Mouse (Mus musculus) small intestine, adult 2 months (tissue): ENCODE data around the gene Sdhc. TPM values are rescaled to one million over a fixed set of nuclear protein-coding genes. Genes with fewer than 3 reads are reported as not detected.

ENCODE experiments used
- H3K27ac ChIP-seq: fragments of 200-500 bp; 2 replicates; pipeline ENCODE4 v1.5.1; 2012; ENCODE audit warnings: low read depth, low read length, control low read depth, inconsistent platforms; ENCODE audit not compliant: insufficient read depth
- H3K27me3 ChIP-seq: fragments of 200-500 bp; 2 replicates; pipeline ENCODE4 v1.6.1; 2012; ENCODE audit warnings: mild to moderate bottlenecking, moderate library complexity, low read length, inconsistent platforms; ENCODE audit not compliant: control insufficient read depth, insufficient read depth
- H3K36me3 ChIP-seq: fragments of 200-500 bp; 2 replicates; pipeline ENCODE4 v1.6.1; 2012; ENCODE audit warnings: mild to moderate bottlenecking, low read length, control low read depth, inconsistent platforms; ENCODE audit not compliant: control insufficient read depth, insufficient read depth
- H3K4me1 ChIP-seq: fragments of 200-500 bp; 2 replicates; pipeline ENCODE4 v1.6.1; 2012; ENCODE audit warnings: low read length, inconsistent platforms, mixed read lengths; ENCODE audit not compliant: control insufficient read depth, insufficient read depth, insufficient read length
- H3K4me3 ChIP-seq: fragments of 200-500 bp; 2 replicates; pipeline ENCODE4 v1.5.1; 2012; ENCODE audit warnings: low read depth, mild to moderate bottlenecking, control low read depth, inconsistent platforms, low read length, moderate library complexity
- CTCF ChIP-seq: fragments of 200-500 bp; IDR thresholded peaks from 2 replicates; pipeline ENCODE4 v1.5.1; 2012; ENCODE audit warnings: low read depth, mild to moderate bottlenecking, control low read depth, inconsistent platforms, low read length, moderate library complexity, mixed read lengths; ENCODE audit not compliant: insufficient replicate concordance, insufficient read length; ENCODE audit errors: extremely low read depth
- POLR2A ChIP-seq: fragments of 200-500 bp; IDR thresholded peaks from 2 replicates; pipeline ENCODE4 v1.6.1; 2012; ENCODE audit warnings: low read depth, mild to moderate bottlenecking, control low read depth, inconsistent platforms, low read length, moderate library complexity
- WGBS: fragments of 180-500 bp; shearing (Covaris S2); methylation state at CpG from one replicate; pipeline ENCODE4 v1.1.7; 2018; 5-methylcytosine and 5-hydroxymethylcytosine counted together
- polyA plus RNA-seq: library from polyadenylated mRNA; depleted of rRNA; stranded (reverse); fragments of >200 nt; gene quantifications from 2 replicates; pipeline ENCODE4 v1.2.3, GENCODE M21; 2012; rRNA removed

The Sdhc gene
- 120 and 226 TPM in 2 replicates for polyA plus RNA-seq

GRCm38 (mm10) chr1:171149974-171150760 lies at the start of gene Sdhc, which contains the start of gene Mpz:
Gene Sdhc, minus strand, starts transcription at chr1:171150603.
Gene Mpz, plus strand, starts transcription at chr1:171150711.
- Histone ChIP-seq H3K36me3 (peaks cover 6% of the 10 kb centered on the region), H3K27me3 (no peaks in the 10 kb centered on the region), H3K27ac (peak within 1 kb of the TSS; percentile 85), H3K4me3 (peak within 1 kb of the TSS; percentile 96), H3K4me1 (peaks cover 4% of the 10 kb centered on the region; the same call in 1 of the 2 replicates)
- TF ChIP-seq POLR2A = peak; percentile 88
- TF ChIP-seq CTCF = no peak
- WGBS = under 1% methylated on average over 34 of the region's 34 CpGs

GRCm38 (mm10) chr1:171199532-171199931 lies 49.1 kb upstream of the Sdhc start:
- peaks cover 13% of the 10 kb centered on the region for H3K4me1 ChIP-seq
- peak overlapping the region; percentile 88 for H3K27ac ChIP-seq
- 23% methylated on average over 1 of the region's 1 CpGs for WGBS
- TF ChIP-seq CTCF = no peak
- no peak for TF ChIP-seq POLR2A
- peaks cover 14% of the 10 kb centered on the region for H3K27me3 ChIP-seq
- H3K4me3 ChIP-seq = no peak overlapping the region
- H3K36me3 ChIP-seq = no peaks in the 10 kb centered on the region

- Histone ChIP-seq H3K27ac (no peak within 1 kb of the TSS), H3K36me3 (no peaks in the 10 kb centered on the region), H3K4me3 (peak within 1 kb of the TSS; percentile 60), H3K4me1 (peaks cover 16% of the 10 kb centered on the region), H3K27me3 (peaks cover 25% of the 10 kb centered on the region)
- 1% methylated on average over 33 of the region's 33 CpGs for WGBS
- peak; percentile 52 for TF ChIP-seq POLR2A
- TF ChIP-seq CTCF = no peak
Measured at GRCm38 (mm10) chr1:171195887-171196397, 45.5 kb upstream of the Sdhc start, which contains the start of gene Pcp4l1. Gene Pcp4l1, minus strand, starts transcription at chr1:171196268.

- H3K4me3 ChIP-seq = peak overlapping the region; percentile 60
- H3K27ac ChIP-seq = no peak overlapping the region
- H3K27me3 ChIP-seq = peaks cover 25% of the 10 kb centered on the region
- no peaks in the 10 kb centered on the region for H3K36me3 ChIP-seq
- no peak for TF ChIP-seq CTCF
- TF ChIP-seq POLR2A = no peak
- H3K4me1 ChIP-seq = peaks cover 16% of the 10 kb centered on the region
- WGBS = 21% methylated on average over 20 of the region's 20 CpGs
Measured at GRCm38 (mm10) chr1:171195046-171195822, 44.8 kb upstream of the Sdhc start.

- peaks cover 13% of the 10 kb centered on the region for H3K4me1 ChIP-seq
- H3K27ac ChIP-seq = no peak overlapping the region
- TF ChIP-seq CTCF = no peak
- TF ChIP-seq POLR2A = no peak
- peaks cover 25% of the 10 kb centered on the region for H3K27me3 ChIP-seq
- H3K36me3 ChIP-seq = no peaks in the 10 kb centered on the region
- H3K4me3 ChIP-seq = no peak overlapping the region
- 60% methylated on average over 11 of the region's 11 CpGs for WGBS
Measured at GRCm38 (mm10) chr1:171193911-171194830, 43.8 kb upstream of the Sdhc start.

GRCm38 (mm10) chr1:171193093-171193840 lies 42.9 kb upstream of the Sdhc start:
- TF ChIP-seq CTCF = no peak
- no peak for TF ChIP-seq POLR2A
- H3K36me3 ChIP-seq = no peaks in the 10 kb centered on the region
- 23% methylated on average over 18 of the region's 18 CpGs for WGBS
- peaks cover 25% of the 10 kb centered on the region for H3K27me3 ChIP-seq
- no peak overlapping the region for H3K27ac ChIP-seq
- H3K4me3 ChIP-seq = peak overlapping the region; percentile 33
- H3K4me1 ChIP-seq = peaks cover 10% of the 10 kb centered on the region
